Mouse (Mus musculus): ENCODE results near the gene Rpl22. TPM values are rescaled to one million over a fixed set of nuclear protein-coding genes. Genes with fewer than 3 reads are reported as not detected.

The Rpl22 gene
- total RNA-seq, 2 experiments from 2014 or later, result 235 to 261 TPM

DNA sequence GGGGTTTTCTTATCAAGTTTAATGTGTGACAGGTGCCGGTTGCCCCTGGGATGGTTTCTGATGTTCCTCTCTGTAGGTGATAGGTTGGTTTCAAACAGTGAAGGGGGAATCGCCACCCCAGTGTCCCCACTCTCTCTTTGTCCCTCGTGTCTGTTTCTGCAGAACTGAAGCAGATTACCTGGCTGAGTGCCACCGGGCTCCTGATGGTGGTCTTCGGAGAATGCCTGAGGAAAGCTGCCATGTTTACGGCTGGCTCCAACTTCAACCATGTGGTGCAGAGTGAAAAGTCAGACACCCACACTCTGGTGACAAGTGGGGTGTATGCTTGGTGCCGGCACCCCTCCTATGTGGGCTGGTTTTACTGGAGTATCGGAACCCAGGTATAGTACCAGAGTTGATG, 25.2 kb upstream of the Rpl22 start:
- intact Hi-C loops (cut with DNase I), result no loop called here
- H3K27ac ChIP-seq, result no peak overlapping the region
- H3K4me3 ChIP-seq, result no peak overlapping the region
- TF ChIP-seq CTCF (IDR thresholded peaks at IDR 0.05), result no peak
- DNase-seq, result no peak

DNA sequence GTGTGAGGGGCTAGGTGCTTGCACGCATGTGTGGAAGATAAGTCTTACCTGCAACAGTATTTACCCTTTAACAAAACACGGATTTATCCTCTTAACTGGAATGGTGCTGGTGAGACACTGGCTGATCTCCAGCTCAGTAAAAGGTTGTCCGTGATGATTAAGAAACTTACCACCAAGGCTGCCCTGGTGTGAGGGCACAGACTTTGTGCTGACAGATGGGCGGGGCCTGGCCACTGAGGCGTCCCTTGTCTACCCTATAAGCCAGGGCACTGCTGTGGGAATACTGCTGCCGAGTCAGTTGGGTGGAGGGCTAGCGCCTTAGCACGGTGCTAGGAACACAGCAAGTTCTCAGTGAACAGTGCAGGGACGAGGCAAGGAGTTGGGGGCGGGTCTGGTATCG, 23.5 kb upstream of the Rpl22 start:
- no peak for TF ChIP-seq CTCF (IDR thresholded peaks at IDR 0.05)
- DNase-seq, result peak; percentile 14
- H3K4me3 ChIP-seq, result no peak overlapping the region
- intact Hi-C loops (cut with DNase I), result no loop called here
- no peak overlapping the region for H3K27ac ChIP-seq

DNA sequence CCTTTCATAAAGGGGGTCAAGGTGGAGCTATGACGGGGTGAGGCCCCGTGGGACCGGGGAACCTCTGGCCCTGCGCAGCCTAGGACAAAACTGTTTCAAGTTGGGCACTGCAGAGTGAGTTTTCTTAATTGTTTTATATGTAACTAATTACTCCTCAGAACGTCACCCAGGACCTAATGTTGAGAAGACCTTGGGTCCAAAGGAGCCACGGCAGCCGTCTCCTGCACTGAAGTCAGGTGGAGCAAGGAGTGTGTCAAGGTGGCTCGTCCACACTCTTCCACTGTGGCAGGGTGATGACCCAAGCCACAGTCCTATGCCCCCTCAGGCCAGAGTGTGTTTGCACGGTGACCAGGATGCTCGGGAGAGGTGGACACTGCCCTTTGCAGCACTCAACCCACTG, 22.4 kb upstream of the Rpl22 start:
- H3K27ac ChIP-seq, result no peak overlapping the region
- no peak overlapping the region for H3K4me3 ChIP-seq
- no peak for TF ChIP-seq CTCF (IDR thresholded peaks at IDR 0.05)
- intact Hi-C loops (cut with DNase I), result no loop called here
- DNase-seq, result peak; percentile 13

DNA sequence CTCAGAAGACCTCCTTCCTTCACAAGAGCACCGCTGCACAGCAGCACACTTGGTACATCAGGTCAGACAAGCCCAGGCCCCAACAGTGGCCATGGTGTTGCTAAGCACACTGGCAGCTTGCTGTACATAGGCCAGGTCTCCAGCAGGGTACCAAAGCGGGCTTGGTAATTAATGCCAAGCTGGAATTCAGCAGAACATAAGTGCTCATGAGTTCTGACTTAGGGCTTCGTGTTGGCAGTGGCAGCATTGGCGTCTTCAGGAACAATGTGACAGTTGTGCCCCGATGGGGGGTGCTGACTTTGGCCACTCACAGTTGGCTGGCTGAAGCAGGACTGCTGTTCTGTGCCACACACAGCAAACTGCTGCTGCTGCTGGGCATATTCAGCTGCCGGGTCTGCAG, 20.9 kb upstream of the Rpl22 start:
- TF ChIP-seq CTCF (IDR thresholded peaks at IDR 0.05), result no peak
- Histone ChIP-seq H3K27ac (no peak overlapping the region), H3K4me3 (no peak overlapping the region)
- peak; percentile 13 for DNase-seq
- intact Hi-C loops (cut with DNase I), result no loop called here

DNA sequence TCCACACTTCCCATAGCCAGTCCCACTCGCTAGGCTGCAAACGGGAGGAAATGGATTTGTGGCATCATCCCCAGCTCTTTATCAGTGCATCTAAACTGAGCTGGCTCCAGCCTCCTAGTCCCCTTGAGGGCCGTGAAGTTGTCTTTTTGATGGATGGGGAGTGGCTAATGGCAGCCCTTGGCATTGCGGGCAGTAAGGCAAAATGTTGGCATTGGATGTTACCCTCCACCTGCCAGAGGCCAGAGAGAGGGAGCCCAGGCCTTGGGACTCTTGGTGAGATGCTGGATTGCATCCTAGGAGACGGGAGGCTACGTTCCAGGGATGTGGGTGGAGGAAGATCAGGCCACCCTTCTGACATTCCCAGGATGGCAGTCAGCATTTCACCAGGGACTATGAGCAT, 19.6 kb upstream of the Rpl22 start:
- intact Hi-C loops (cut with DNase I), result no loop called here
- no peak for TF ChIP-seq CTCF (IDR thresholded peaks at IDR 0.05)
- DNase-seq, result peak; percentile 10
- Histone ChIP-seq H3K4me3 (no peak overlapping the region), H3K27ac (no peak overlapping the region)

DNA sequence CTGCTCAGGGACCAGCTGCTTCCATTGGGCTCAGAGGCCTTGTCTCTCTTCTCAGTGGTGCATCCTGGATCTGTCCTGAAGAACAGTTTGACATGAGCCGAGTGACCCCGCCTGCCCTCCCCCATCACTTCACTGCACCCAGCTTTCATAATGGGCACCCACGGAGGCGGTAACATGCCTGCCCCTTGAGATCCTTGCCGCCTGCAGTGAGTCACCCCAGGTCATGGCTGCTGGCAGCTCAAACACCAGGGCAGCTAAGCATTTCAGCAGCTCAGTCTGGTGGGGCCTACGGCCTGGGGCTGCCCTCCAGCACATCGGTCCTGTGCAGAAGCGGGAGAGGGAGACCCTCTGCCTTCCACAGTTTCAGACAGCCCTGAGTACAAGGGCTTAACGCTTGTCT, 18.0 kb upstream of the Rpl22 start:
- no peak for TF ChIP-seq CTCF (IDR thresholded peaks at IDR 0.05)
- peak; percentile 10 for DNase-seq
- H3K4me3 ChIP-seq, result no peak overlapping the region
- intact Hi-C loops (cut with DNase I), result no loop called here
- no peak overlapping the region for H3K27ac ChIP-seq

DNA sequence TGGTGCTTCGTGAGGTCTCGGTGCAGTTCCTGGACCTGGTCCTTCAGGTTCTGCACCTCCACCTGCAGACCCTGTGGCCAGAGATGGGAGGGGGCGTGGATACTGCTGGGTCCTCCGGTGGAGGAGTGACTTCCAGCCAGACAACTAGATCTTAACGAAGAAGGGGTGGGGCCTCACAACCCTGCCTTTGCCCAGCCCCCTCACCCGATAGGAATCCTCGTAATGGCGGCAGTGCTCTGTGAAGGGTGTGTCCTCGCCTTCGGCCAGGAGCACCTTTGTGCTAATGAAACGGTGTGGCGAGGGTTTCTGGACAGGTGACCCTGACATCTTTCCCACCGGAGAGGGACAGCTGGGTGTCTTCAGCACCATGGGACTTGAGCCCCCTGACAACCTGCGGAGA, 13.4 kb upstream of the Rpl22 start:
- no peak overlapping the region for H3K4me3 ChIP-seq
- no peak for TF ChIP-seq CTCF (IDR thresholded peaks at IDR 0.05)
- no peak overlapping the region for H3K27ac ChIP-seq
- DNase-seq, result no peak
- intact Hi-C loops (cut with DNase I), result no loop called here

DNA sequence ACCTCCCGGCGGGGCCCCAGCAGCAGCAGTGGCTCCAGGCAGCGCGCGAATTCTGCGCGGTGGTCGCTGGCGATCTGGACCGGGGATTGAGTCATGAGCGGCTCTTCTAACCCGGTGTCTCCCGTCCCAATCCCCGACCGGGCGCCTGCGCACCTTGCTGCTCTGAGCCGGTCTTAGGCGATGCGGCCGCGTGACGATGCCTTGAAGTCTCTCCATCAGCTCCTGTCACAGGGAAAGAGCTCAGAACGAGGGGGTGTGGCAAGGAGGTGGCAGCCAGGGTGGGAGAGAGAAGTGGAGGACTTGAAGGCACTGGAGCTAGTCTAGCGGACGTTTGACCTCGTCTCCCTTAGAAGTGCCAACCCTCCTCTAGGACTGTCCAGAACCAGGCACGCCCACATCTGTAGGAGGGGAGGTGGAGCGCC, 12.3 kb upstream of the Rpl22 start:
- no peak for DNase-seq
- intact Hi-C loops (cut with DNase I), result no loop called here
- TF ChIP-seq CTCF (IDR thresholded peaks at IDR 0.05), result no peak
- Histone ChIP-seq H3K4me3 (peak overlapping the region; percentile 63), H3K27ac (no peak overlapping the region)

DNA sequence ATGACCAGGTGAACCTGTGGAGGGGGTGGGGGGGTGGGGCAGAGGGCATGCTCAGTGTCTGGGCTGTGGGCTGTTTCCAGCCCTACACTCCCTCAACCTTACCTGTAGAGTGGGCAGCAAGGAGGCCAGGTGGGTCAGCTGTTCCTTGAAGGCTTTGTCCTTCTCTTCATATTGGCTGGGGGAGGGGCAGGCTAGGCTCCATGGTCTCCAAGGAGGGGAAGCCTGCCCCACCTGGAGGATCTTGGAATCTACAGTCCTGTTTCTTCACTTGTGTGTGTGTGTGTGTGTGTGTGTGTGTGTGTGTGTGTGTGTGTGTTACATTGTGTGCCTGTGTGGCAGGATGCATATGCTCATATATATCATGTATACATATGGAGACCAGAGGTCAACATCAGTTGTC, 11.6 kb upstream of the Rpl22 start:
- Histone ChIP-seq H3K27ac (no peak overlapping the region), H3K4me3 (no peak overlapping the region)
- DNase-seq, result no peak
- intact Hi-C loops (cut with DNase I), result no loop called here
- peak; percentile 8; the same call in 1 of the 2 replicates for TF ChIP-seq CTCF (IDR thresholded peaks at IDR 0.05)

DNA sequence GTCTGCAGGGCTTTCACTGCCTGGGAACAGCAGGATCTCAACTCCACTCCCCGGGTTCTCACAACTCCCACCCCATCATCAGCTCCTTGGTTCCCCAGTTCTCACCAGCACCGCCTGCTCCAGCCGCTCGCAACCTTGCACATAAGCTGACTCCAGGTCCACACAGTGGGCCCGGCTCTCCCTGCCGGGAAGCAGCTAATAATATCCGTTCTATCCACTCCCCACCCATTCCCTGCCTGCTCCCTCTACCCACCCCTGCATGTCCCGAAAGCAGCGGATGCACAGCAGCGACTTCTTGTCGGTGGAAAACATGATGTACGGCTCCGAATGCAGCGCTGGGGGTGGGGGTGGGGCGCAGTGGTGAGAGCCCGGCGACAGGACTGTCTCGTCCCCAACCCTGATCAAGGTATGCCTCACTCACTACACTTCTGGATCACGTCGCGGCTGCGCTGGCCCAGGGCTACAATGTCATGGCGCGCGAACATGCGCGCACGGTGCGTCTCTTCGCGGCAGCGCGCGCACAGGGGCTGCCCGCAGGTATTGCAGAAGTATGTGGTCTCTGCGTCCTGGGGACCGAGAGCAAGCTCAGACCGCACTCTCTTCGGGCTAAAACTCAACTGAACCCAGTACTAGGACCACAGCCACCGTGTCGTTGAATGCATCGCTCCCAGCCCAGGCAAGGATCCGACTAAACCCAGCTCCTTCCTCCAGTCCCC, 9.9 kb upstream of the Rpl22 start:
- TF ChIP-seq CTCF (IDR thresholded peaks at IDR 0.05), result no peak
- no peak for DNase-seq
- intact Hi-C loops (cut with DNase I), result no loop called here
- Histone ChIP-seq H3K4me3 (peak overlapping the region; percentile 30; the same call in 1 of the 2 replicates), H3K27ac (no peak overlapping the region)

DNA sequence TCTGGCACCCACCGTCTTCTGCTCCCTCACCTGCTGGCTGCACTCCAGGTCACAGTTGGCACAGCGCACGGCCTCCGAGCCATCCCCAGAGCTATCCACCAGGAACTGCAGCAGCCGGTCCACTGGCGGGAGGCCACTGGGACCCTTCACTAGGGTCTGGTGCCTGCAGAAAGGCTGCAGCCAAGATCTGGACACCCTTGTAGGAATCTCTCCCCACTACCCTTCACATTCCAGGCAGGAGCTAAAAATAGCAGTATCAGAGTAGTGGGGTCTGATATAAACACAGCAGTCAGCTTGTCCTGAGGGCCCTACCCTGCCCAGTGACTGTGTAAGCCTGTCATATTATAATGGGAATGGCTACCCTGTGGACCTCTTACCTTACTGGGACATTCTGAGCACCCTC, 7.9 kb upstream of the Rpl22 start:
- Histone ChIP-seq H3K4me3 (no peak overlapping the region), H3K27ac (no peak overlapping the region)
- DNase-seq, result no peak
- TF ChIP-seq CTCF (IDR thresholded peaks at IDR 0.05), result no peak
- intact Hi-C loops (cut with DNase I), result no loop called here

DNA sequence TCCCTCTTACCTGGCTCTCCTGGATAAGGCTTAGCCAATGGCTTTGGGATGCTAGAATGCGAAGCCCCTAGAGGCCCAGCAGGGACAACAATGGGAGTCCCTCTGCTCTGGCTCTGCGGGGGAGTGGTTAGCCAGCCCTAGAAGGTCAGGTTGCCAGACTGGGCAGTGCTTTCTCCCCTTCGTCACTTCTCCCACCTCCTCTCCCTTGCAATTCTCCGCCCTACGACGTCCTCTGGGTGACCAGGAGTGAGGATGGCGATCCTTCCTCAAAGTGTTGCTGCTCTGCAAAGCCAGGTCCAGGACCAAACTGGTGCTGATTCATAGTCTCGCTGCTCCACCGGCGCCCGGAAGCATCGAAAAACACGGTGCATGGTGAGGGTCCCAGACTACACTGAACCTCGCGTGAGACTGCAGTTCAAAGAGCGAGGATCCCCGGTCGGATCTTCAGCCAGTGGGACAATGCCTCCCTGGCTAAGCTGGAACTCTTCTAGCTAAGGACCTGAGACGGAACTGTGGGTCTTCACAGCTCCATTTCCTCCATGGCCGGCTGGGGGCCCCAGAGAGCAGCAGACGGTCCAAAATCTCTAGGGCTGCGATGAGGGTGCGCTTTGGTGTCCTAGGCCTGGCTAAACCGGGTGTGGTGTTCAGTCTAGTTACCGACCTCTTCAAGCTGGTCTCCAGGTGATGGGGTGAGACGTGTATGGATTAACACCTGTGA, 6.9 kb upstream of the Rpl22 start, which contains the start of gene Rnf207:
Rnf207 (minus strand) TSS at position 477 of the 718 bp plus-strand sequence.
- H3K4me3 ChIP-seq, result peak within 1 kb of the TSS; percentile 69
- intact Hi-C loops (cut with DNase I), result no loop called here
- peak; percentile 70 for DNase-seq
- H3K27ac ChIP-seq, result peak within 1 kb of the TSS; percentile 59
- peak; percentile 71 for TF ChIP-seq CTCF (IDR thresholded peaks at IDR 0.05)

DNA sequence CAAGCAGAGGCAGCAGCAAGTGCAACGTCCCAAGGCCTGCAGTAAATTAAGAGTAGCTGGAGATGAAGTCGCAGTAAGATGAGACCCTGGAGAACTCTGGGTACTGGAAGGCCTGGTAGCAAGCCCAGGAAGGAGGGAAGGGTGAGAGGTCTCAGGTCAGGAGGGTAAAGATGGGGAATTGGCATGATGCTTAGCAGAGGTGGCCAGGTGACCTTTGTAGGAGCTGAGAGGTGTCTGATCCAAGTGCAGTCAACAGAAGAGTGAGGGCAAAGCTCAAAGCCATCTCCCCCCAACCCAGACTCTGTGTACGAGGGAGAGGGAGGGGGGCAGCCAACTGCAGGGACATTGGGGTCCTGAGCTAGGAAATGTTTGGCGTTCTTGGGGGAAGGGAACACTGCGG, 4.1 kb upstream of the Rpl22 start:
- intact Hi-C loops (cut with DNase I), result no loop called here

More for the DNA sequence above, 4.1 kb upstream of the Rpl22 start:
- H3K27ac ChIP-seq, result no peak overlapping the region
- no peak for TF ChIP-seq CTCF (IDR thresholded peaks at IDR 0.05)
- no peak overlapping the region for H3K4me3 ChIP-seq
- no peak for DNase-seq

All from gastrocnemius, adult 2 months (tissue).